Mouse (Mus musculus) CH12.LX (cell line): ENCODE data around the gene Eif3k. TPM values are rescaled to one million over a fixed set of nuclear protein-coding genes. Genes with fewer than 3 reads are reported as not detected.

ENCODE experiments used
- DNase-seq: peaks from one replicate; pipeline ENCODE4 v3.0.0-alpha.2; 2013; ENCODE audit errors: extremely low read depth
- H3K27ac ChIP-seq: 2 replicates; pipeline ENCODE4 v1.5.1; 2012; ENCODE audit warnings: low read depth, mild to moderate bottlenecking, control low read depth, moderate library complexity; ENCODE audit not compliant: insufficient read depth
- H3K27me3 ChIP-seq: replicated peaks from 2 replicates; pipeline ENCODE3; 2012; ENCODE audit warnings: inconsistent platforms
- H3K36me3 ChIP-seq, 2 experiments: replicated peaks in 1 of 2; 2 replicates each; pipeline versions ENCODE3 to v1.6.1; 2012; ENCODE audit warnings: inconsistent platforms in 1 of 2, low read length in 1 of 2, mild to moderate bottlenecking in 1 of 2, mixed read lengths in 1 of 2, moderate library complexity in 1 of 2; ENCODE audit not compliant: control insufficient read depth in 1 of 2, insufficient read depth in 1 of 2
- H3K4me1 ChIP-seq, 2 experiments: 2 replicates each; pipeline ENCODE4 v1.6.1; 2012; ENCODE audit warnings: inconsistent platforms in 1 of 2, moderate library complexity in 1 of 2; ENCODE audit not compliant: insufficient read depth in 2 of 2, control insufficient read depth in 1 of 2
- H3K4me2 ChIP-seq: 2 replicates; pipeline ENCODE4 v1.6.1; 2012; ENCODE audit warnings: low read depth, mild to moderate bottlenecking, control low read depth; ENCODE audit not compliant: poor library complexity, insufficient read depth, severe bottlenecking
- H3K4me3 ChIP-seq, 3 experiments: fragments of 150-350 bp in 1 of 3; sonication (generic) in 1 of 3; replicated peaks in 1 of 3; 2 replicates each; pipeline versions ENCODE3 to v1.5.1; 2011 to 2012; ENCODE audit warnings: low read depth in 2 of 3, low read length in 2 of 3, mild to moderate bottlenecking in 2 of 3, moderate library complexity in 2 of 3, control low read depth in 1 of 3, improper control_type of control experiment in 1 of 3, inconsistent platforms in 1 of 3, mixed read lengths in 1 of 3; ENCODE audit not compliant: poor library complexity in 1 of 3
- H3K79me2 ChIP-seq: replicated peaks from 2 replicates; pipeline ENCODE4 v1.6.1; 2012; ENCODE audit warnings: mild to moderate bottlenecking, moderate library complexity; ENCODE audit not compliant: control insufficient read depth, poor library complexity, insufficient read depth, severe bottlenecking; ENCODE audit errors: extremely low read depth
- H3K9ac ChIP-seq: 2 replicates; pipeline ENCODE4 v1.6.1; 2012; ENCODE audit warnings: low read depth, mild to moderate bottlenecking, control low read depth, moderate library complexity; ENCODE audit not compliant: insufficient read depth
- H3K9me3 ChIP-seq: replicated peaks from 2 replicates; pipeline ENCODE3; 2012; ENCODE audit warnings: low read length, inconsistent platforms, mixed read lengths
- CHD2 ChIP-seq: IDR thresholded peaks from 2 replicates; pipeline ENCODE4 v1.6.1; 2011; ENCODE audit warnings: low read length, improper control_type of control experiment
- CTCF ChIP-seq, 2 experiments: IDR thresholded peaks in 1 of 2; conservative IDR thresholded peaks in 1 of 2; 2 replicates each; pipeline ENCODE4 v1.5.1; 2011 to 2012; ENCODE audit warnings: low read depth in 2 of 2, low read length in 2 of 2, improper control_type of control experiment in 1 of 2, inconsistent platforms in 1 of 2, mild to moderate bottlenecking in 1 of 2, moderate library complexity in 1 of 2
- JUND ChIP-seq: conservative IDR thresholded peaks from 2 replicates; pipeline ENCODE4 v1.6.1; 2011; ENCODE audit warnings: low read depth, low read length, improper control_type of control experiment
- MAFK ChIP-seq: IDR thresholded peaks from 2 replicates; pipeline ENCODE4 v1.6.1; 2011; ENCODE audit warnings: low read length, improper control_type of control experiment; ENCODE audit not compliant: insufficient replicate concordance
- MAX ChIP-seq: IDR thresholded peaks from 2 replicates; pipeline ENCODE4 v1.6.1; 2011; ENCODE audit warnings: low read length, improper control_type of control experiment
- MEF2A ChIP-seq: IDR thresholded peaks from 2 replicates; pipeline ENCODE4 v1.6.1; 2014; ENCODE audit warnings: low read depth, mild to moderate bottlenecking, inconsistent platforms, low read length, improper control_type of control experiment, borderline replicate concordance
- MXI1 ChIP-seq: IDR thresholded peaks from 2 replicates; pipeline ENCODE4 v1.6.1; 2011; ENCODE audit warnings: mild to moderate bottlenecking, low read depth, low read length, improper control_type of control experiment
- MYC ChIP-seq: IDR thresholded peaks from 2 replicates; pipeline ENCODE4 v1.6.1; 2011; ENCODE audit warnings: low read depth, mild to moderate bottlenecking, improper control_type of control experiment, low read length
- NRF1 ChIP-seq: IDR thresholded peaks from 2 replicates; pipeline ENCODE4 v1.6.1; 2014; ENCODE audit warnings: low read depth, mild to moderate bottlenecking, inconsistent platforms, low read length, improper control_type of control experiment, moderate library complexity
- POLR2A ChIP-seq: IDR thresholded peaks from 2 replicates; pipeline ENCODE4 v1.6.1; 2011; ENCODE audit warnings: low read depth, mild to moderate bottlenecking, improper control_type of control experiment, low read length
- POLR2AphosphoS2 ChIP-seq: IDR thresholded peaks from 2 replicates; pipeline ENCODE4 v1.6.1; 2011; ENCODE audit warnings: low read depth, low read length, improper control_type of control experiment
- RAD21 ChIP-seq: IDR thresholded peaks from 2 replicates; pipeline ENCODE4 v1.6.1; 2011; ENCODE audit warnings: low read depth, mild to moderate bottlenecking, low read length, improper control_type of control experiment, moderate library complexity
- SMC3 ChIP-seq: IDR thresholded peaks from 2 replicates; pipeline ENCODE4 v1.6.1; 2011; ENCODE audit warnings: low read depth, low read length, improper control_type of control experiment
- TCF12 ChIP-seq: IDR thresholded peaks from 2 replicates; pipeline ENCODE4 v1.6.1; 2014; ENCODE audit warnings: low read depth, mild to moderate bottlenecking, inconsistent platforms, low read length, improper control_type of control experiment
- USF1 ChIP-seq: IDR thresholded peaks from 2 replicates; pipeline ENCODE4 v1.6.1; 2014; ENCODE audit warnings: low read depth, mild to moderate bottlenecking, inconsistent platforms, low read length, improper control_type of control experiment
- ZC3H11A ChIP-seq: IDR thresholded peaks from 2 replicates; pipeline ENCODE4 v1.6.1; 2012; ENCODE audit warnings: low read depth, mild to moderate bottlenecking, inconsistent platforms, low read length, improper control_type of control experiment
- ZKSCAN1 ChIP-seq: IDR thresholded peaks from 2 replicates; pipeline ENCODE4 v1.6.1; 2012; ENCODE audit warnings: low read depth, inconsistent platforms, low read length, improper control_type of control experiment, borderline replicate concordance
- ZNF384 ChIP-seq: IDR thresholded peaks from 2 replicates; pipeline ENCODE4 v1.6.1; 2012; ENCODE audit warnings: low read depth, low read length, improper control_type of control experiment, inconsistent platforms
- dilution Hi-C: fragments of 300-500 bp; cut with MboI; formaldehyde crosslinking; loops from 2 replicates; pipeline ENCODE4 v1.14.3; 2020; ENCODE audit warnings: low sequenced_read_pairs; ENCODE audit not compliant: extremely low pct_unique_long_range_greater_than_20kb, extremely low pct_ligation_motif_present
- in situ Hi-C: fragments of 300-500 bp; cut with MboI; formaldehyde crosslinking; loops from 3 replicates; pipeline ENCODE4 v1.14.3; 2019; ENCODE audit warnings: low sequenced_read_pairs, low pct_ligation_motif_present, low pct_unique_long_range_greater_than_20kb, mixed read lengths
- polyA plus RNA-seq: library from polyadenylated mRNA; unstranded; fragments of >175 nt; gene quantifications from 2 replicates; pipeline ENCODE4 v1.2.1, GENCODE M21; 2012; ENCODE audit warnings: low read depth; ENCODE audit not compliant: insufficient read length
- total RNA-seq, 2 experiments: library from RNA; depleted of rRNA; stranded (reverse); fragments of 300-350 nt in 1 of 2; fragments of >200 nt in 1 of 2; gene quantifications; 2 replicates each; pipeline ENCODE4 v1.2.3; 2012 to 2014

The Eif3k gene
- total and polyA plus RNA-seq, 3 experiments: 513 to 658 (median 584) TPM

GRCm38 (mm10) chr7:28929381-28929780 is 52.3 kb downstream of the Eif3k start:
- peaks cover 16% of the 10 kb centered on the region; the same call in 1 of the 2 replicates for H3K79me2 ChIP-seq
- TF ChIP-seq MXI1 (no peak), MAX (no peak), POLR2AphosphoS2 (no peak), MYC (no peak), ZNF384 (no peak), POLR2A (no peak), MAFK (no peak), ZKSCAN1 (no peak), SMC3 (no peak), ZC3H11A (no peak), JUND (no peak), USF1 (no peak), RAD21 (no peak)
- no peaks in the 10 kb centered on the region for H3K27me3 ChIP-seq
- H3K4me1 ChIP-seq: peaks cover 5 to 49% of the 10 kb centered on the region in 2 experiments
- H3K36me3 ChIP-seq: peaks cover 0 to 56% of the 10 kb centered on the region in 2 experiments
- dilution Hi-C loops: no loop called here
- H3K4me2 ChIP-seq: no peak overlapping the region
- in situ Hi-C loops: no loop called here
- H3K9ac ChIP-seq: no peak overlapping the region
- H3K27ac ChIP-seq: no peak overlapping the region
- H3K4me3 ChIP-seq: no peak overlapping the region
- no peaks in the 10 kb centered on the region for H3K9me3 ChIP-seq
- DNase-seq: no peak

GRCm38 (mm10) chr7:28926172-28926571 is 55.5 kb downstream of the Eif3k start:
- Histone ChIP-seq H3K36me3 (peaks cover 3 to 72% of the 10 kb centered on the region in 2 experiments), H3K4me3 (no peak overlapping the region), H3K27me3 (no peaks in the 10 kb centered on the region), H3K79me2 (peaks cover 8% of the 10 kb centered on the region), H3K27ac (no peak overlapping the region), H3K4me1 (peaks cover 6 to 49% of the 10 kb centered on the region in 2 experiments), H3K9ac (no peak overlapping the region), H3K9me3 (no peaks in the 10 kb centered on the region), H3K4me2 (no peak overlapping the region)
- in situ Hi-C loops: no loop called here
- dilution Hi-C loops: no loop called here
- no peak for DNase-seq
- no peak for TF ChIP-seq RAD21
- TF ChIP-seq MEF2A: no peak
- no peak for TF ChIP-seq NRF1
- TF ChIP-seq SMC3: no peak
- TF ChIP-seq MAX: no peak
- TF ChIP-seq JUND: no peak
- no peak for TF ChIP-seq CTCF (conservative IDR thresholded peaks at IDR 0.05 in 1 of 2, IDR thresholded peaks at IDR 0.05 in 1 of 2; ENCODE audit: low read depth in 2 of 2, low read length in 2 of 2)
- no peak for TF ChIP-seq CHD2
- no peak for TF ChIP-seq USF1
- TF ChIP-seq TCF12: no peak
